Comparison of ENCODE assay signal across 26 mouse cellular contexts in the genomic region with DNA sequence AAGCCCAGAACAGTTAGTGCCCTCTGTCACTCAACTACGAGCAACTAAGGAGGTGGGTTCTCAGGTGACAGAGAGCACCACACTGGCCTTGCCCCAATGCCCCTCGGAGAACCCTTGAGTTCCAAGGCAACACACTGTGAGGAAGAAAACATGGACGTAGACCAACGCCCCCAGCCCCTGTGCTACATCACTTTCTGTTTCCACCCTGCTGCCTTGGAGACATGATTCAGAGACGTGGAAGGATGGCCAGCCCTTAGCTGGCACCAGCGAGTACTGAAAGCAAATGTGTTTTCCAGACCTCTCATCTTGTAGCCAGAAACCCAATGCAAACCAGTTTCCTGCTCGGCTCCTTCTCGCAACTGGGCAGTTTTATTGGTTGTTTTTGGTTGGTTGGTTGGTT. TPM values are rescaled to one million over a fixed set of nuclear protein-coding genes. Genes with fewer than 3 reads are reported as not detected.
A peak's percentile ranks its signal among the peaks of the same experiment; 100 is the strongest.
DNase-seq lines count a peak whose midpoint lies in the region; ATAC-seq and TF ChIP-seq lines count a peak whose summit lies in the region.
"Had no signal": no experiment of that assay in that cellular context is flagged by ENCODE, and none has a peak within 500 bp of the region (broad histone marks: within the 10 kb centered on the region; RNA-seq: fewer than 3 reads in every experiment).

No protein-coding gene starts in this region.

- H3K4me1 ChIP-seq in hindbrain, embryonic 14.5 days (replicated peaks; ENCODE audit: control insufficient read depth, insufficient read depth, low read length) = peaks cover 12% of the 10 kb centered on the region; the same call in 1 of the 2 replicates
- H3K4me1 ChIP-seq in hindbrain, embryonic 11.5 days (replicated peaks; ENCODE audit: control insufficient read depth, insufficient read depth, low read length) = peaks cover 6% of the 10 kb centered on the region
- peaks cover 12% of the 10 kb centered on the region; the same call in 1 of the 2 replicates for H3K4me1 ChIP-seq in midbrain, postnatal 0 days (ENCODE audit: insufficient read depth, low read length)
- 0 out of 2 replicates have a peak, but pooled peaks cover 9% of the 10 kb centered on the region for H3K4me1 ChIP-seq in midbrain, embryonic 11.5 days (ENCODE audit: control insufficient read depth, insufficient read depth, low read length)
- H3K4me1 ChIP-seq in neural tube, embryonic 15.5 days = peaks cover 23% of the 10 kb centered on the region

- no peak for ATAC-seq in hindbrain, embryonic 14.5 days (ENCODE audit: low FRiP score)
- ATAC-seq in hindbrain, embryonic 11.5 days (ENCODE audit: low FRiP score) = no peak
- ATAC-seq in midbrain, postnatal 0 days (ENCODE audit: low FRiP score) = no peak
- no peak for ATAC-seq in midbrain, embryonic 11.5 days (ENCODE audit: low FRiP score)
- ATAC-seq in neural tube, embryonic 15.5 days (ENCODE audit: low FRiP score) = no peak
- no peak for ATAC-seq in activated CD4-positive, CD25-positive, alpha-beta regulatory T cell, adult 4 months
- ATAC-seq: forebrain, embryonic 15.5 days; intestine, embryonic 15.5 days; liver, embryonic 12.5 days had no signal

- H3K36me3 ChIP-seq in hindbrain, embryonic 14.5 days (replicated peaks; ENCODE audit: control insufficient read depth, insufficient read depth) = no peaks in the 10 kb centered on the region
- H3K36me3 ChIP-seq in hindbrain, embryonic 11.5 days (ENCODE audit: control insufficient read depth, insufficient read depth, low read length) = no peaks in the 10 kb centered on the region
- H3K36me3 ChIP-seq in midbrain, postnatal 0 days (ENCODE audit: insufficient read depth, low read length) = no peaks in the 10 kb centered on the region
- H3K36me3 ChIP-seq in midbrain, embryonic 11.5 days (ENCODE audit: control insufficient read depth, insufficient read depth, low read length) = no peaks in the 10 kb centered on the region
- no peaks in the 10 kb centered on the region for H3K36me3 ChIP-seq in neural tube, embryonic 15.5 days
- H3K36me3 ChIP-seq: embryonic facial prominence, embryonic 15.5 days; forebrain, embryonic 15.5 days; G1E; intestine, embryonic 15.5 days; limb, embryonic 13.5 days; liver, embryonic 12.5 days; midbrain, embryonic 12.5 days had no signal

- H3K4me2 ChIP-seq in hindbrain, embryonic 14.5 days (replicated peaks) = peak overlapping the region; percentile 82; the same call in 1 of the 2 replicates
- no peak overlapping the region for H3K4me2 ChIP-seq in hindbrain, embryonic 11.5 days (replicated peaks; ENCODE audit: low read depth, low read length)
- peak overlapping the region; percentile 78 for H3K4me2 ChIP-seq in midbrain, postnatal 0 days (ENCODE audit: low read depth, low read length, poor library complexity, severe bottlenecking)
- no peak overlapping the region for H3K4me2 ChIP-seq in midbrain, embryonic 11.5 days
- H3K4me2 ChIP-seq in neural tube, embryonic 15.5 days = peak overlapping the region; percentile 90
- H3K4me2 ChIP-seq: embryonic facial prominence, embryonic 15.5 days; limb, embryonic 13.5 days; liver, embryonic 12.5 days had no signal

- H3K9me3 ChIP-seq in hindbrain, embryonic 14.5 days (ENCODE audit: control insufficient read depth, low read length) = no peaks in the 10 kb centered on the region
- H3K9me3 ChIP-seq in hindbrain, embryonic 11.5 days (ENCODE audit: control insufficient read depth, low read length) = no peaks in the 10 kb centered on the region
- no peaks in the 10 kb centered on the region for H3K9me3 ChIP-seq in midbrain, postnatal 0 days (ENCODE audit: low read length)
- no peaks in the 10 kb centered on the region for H3K9me3 ChIP-seq in midbrain, embryonic 11.5 days (ENCODE audit: control insufficient read depth, low read length)
- H3K9me3 ChIP-seq in neural tube, embryonic 15.5 days (replicated peaks) = no peaks in the 10 kb centered on the region
- H3K9me3 ChIP-seq: embryonic facial prominence, embryonic 15.5 days; forebrain, embryonic 15.5 days; intestine, embryonic 15.5 days; limb, embryonic 13.5 days; liver, embryonic 12.5 days; midbrain, embryonic 12.5 days had no signal

- 69% methylated on average over 8 of the region's 8 CpGs for WGBS in hindbrain, embryonic 14.5 days
- WGBS in hindbrain, embryonic 11.5 days = 67% methylated on average over 8 of the region's 8 CpGs
- WGBS in midbrain, postnatal 0 days = 75% methylated on average over 8 of the region's 8 CpGs
- WGBS in midbrain, embryonic 11.5 days = 76% methylated on average over 8 of the region's 8 CpGs
- WGBS in neural tube, embryonic 15.5 days = 67% methylated on average over 8 of the region's 8 CpGs

- DNase-seq in hindbrain, embryonic 14.5 days (ENCODE audit: low spot score) = no peak
- DNase-seq in hindbrain, embryonic 11.5 days (ENCODE audit: low spot score) = no peak
- DNase-seq in midbrain, postnatal 0 days (ENCODE audit: low spot score) = no peak
- no peak for DNase-seq in midbrain, embryonic 11.5 days (ENCODE audit: low spot score, missing footprints)
- peak; percentile 47 for DNase-seq in brain, adult 2 months (ENCODE audit: low read depth, low spot score)
- DNase-seq: adrenal gland, postnatal 14 days; B cell, adult 2 months; cerebellum, adult 9-10 months; gastrocnemius, postnatal 25 days; heart, postnatal 4 days; kidney, postnatal 10 days; lung, adult 18-20 months; lung, postnatal 10 days; thymus, adult 2 months had no signal

- H3K27ac ChIP-seq in hindbrain, embryonic 14.5 days = no peak overlapping the region
- no peak overlapping the region for H3K27ac ChIP-seq in hindbrain, embryonic 11.5 days (ENCODE audit: low read depth, low read length)
- H3K27ac ChIP-seq in midbrain, postnatal 0 days (ENCODE audit: low read depth, low read length) = no peak overlapping the region
- no peak overlapping the region for H3K27ac ChIP-seq in midbrain, embryonic 11.5 days (ENCODE audit: low read depth, low read length)
- H3K27ac ChIP-seq in neural tube, embryonic 15.5 days (replicated peaks) = no peak overlapping the region
- H3K27ac ChIP-seq: embryonic facial prominence, embryonic 15.5 days; forebrain, embryonic 15.5 days; intestine, embryonic 15.5 days; limb, embryonic 13.5 days; liver, embryonic 12.5 days; midbrain, embryonic 12.5 days had no signal

- peaks cover 32% of the 10 kb centered on the region for H3K27me3 ChIP-seq in hindbrain, embryonic 14.5 days (ENCODE audit: control insufficient read depth, insufficient read depth, low read length)
- peaks cover 22% of the 10 kb centered on the region for H3K27me3 ChIP-seq in hindbrain, embryonic 11.5 days (ENCODE audit: control insufficient read depth, insufficient read depth, low read length)
- H3K27me3 ChIP-seq in midbrain, postnatal 0 days (ENCODE audit: insufficient read depth, low read length) = no peaks in the 10 kb centered on the region
- H3K27me3 ChIP-seq in midbrain, embryonic 11.5 days (ENCODE audit: control insufficient read depth, insufficient read depth, low read length) = peaks cover 25% of the 10 kb centered on the region
- peaks cover 11% of the 10 kb centered on the region for H3K27me3 ChIP-seq in neural tube, embryonic 15.5 days (replicated peaks)

- no peak for TF ChIP-seq CTCF in midbrain, postnatal 0 days (IDR thresholded peaks at IDR 0.05)

- no peak overlapping the region for H3K9ac ChIP-seq in hindbrain, embryonic 14.5 days
- H3K9ac ChIP-seq in hindbrain, embryonic 11.5 days (ENCODE audit: low read depth, low read length) = no peak overlapping the region
- no peak overlapping the region for H3K9ac ChIP-seq in midbrain, postnatal 0 days (replicated peaks; ENCODE audit: low read length, poor library complexity, severe bottlenecking)
- H3K9ac ChIP-seq in midbrain, embryonic 11.5 days (ENCODE audit: low read length) = no peak overlapping the region
- no peak overlapping the region for H3K9ac ChIP-seq in neural tube, embryonic 15.5 days (replicated peaks)
- H3K9ac ChIP-seq: embryonic facial prominence, embryonic 15.5 days; forebrain, embryonic 15.5 days; intestine, embryonic 15.5 days; limb, embryonic 13.5 days; liver, embryonic 12.5 days; midbrain, embryonic 12.5 days had no signal

- H3K4me3 ChIP-seq in hindbrain, embryonic 14.5 days (replicated peaks; ENCODE audit: low read length) = no peak overlapping the region
- no peak overlapping the region for H3K4me3 ChIP-seq in hindbrain, embryonic 11.5 days (ENCODE audit: low read depth, low read length)
- no peak overlapping the region for H3K4me3 ChIP-seq in midbrain, postnatal 0 days (ENCODE audit: low read depth, low read length)
- no peak overlapping the region for H3K4me3 ChIP-seq in midbrain, embryonic 11.5 days (ENCODE audit: low read depth, low read length)
- H3K4me3 ChIP-seq in neural tube, embryonic 15.5 days (replicated peaks) = no peak overlapping the region
- H3K4me3 ChIP-seq: embryonic facial prominence, embryonic 15.5 days; intestine, embryonic 15.5 days; limb, embryonic 13.5 days; liver, embryonic 12.5 days; myocyte had no signal

RNA-seq across cellular contexts. Expression of gene Lrrc27, which starts 26.4 kb away (rescaled TPM):
- polyA plus RNA-seq in hindbrain, embryonic 14.5 days (2014; fragmentation: Nextera tagmentation; extraction: Ambion mirVana) = 5.2 and 6.2 TPM in 2 replicates
- 6.5 and 9.4 TPM in 2 replicates for polyA plus RNA-seq in hindbrain, embryonic 11.5 days (2014; fragmentation: Nextera tagmentation; extraction: Ambion mirVana)
- total RNA-seq in midbrain, postnatal 0 days (2014; rRNA removed) = 2.5 and 2.7 TPM in 2 replicates
- 5.6 and 6.6 TPM in 2 replicates for polyA plus RNA-seq in midbrain, postnatal 0 days (2015; fragmentation: Nextera tagmentation; extraction: Ambion mirVana)
- polyA plus RNA-seq in midbrain, embryonic 11.5 days (2014; fragmentation: Nextera tagmentation; extraction: Ambion mirVana) = 6.8 and 9.8 TPM in 2 replicates
- 4.4 and 5.1 TPM in 2 replicates for polyA plus RNA-seq in neural tube, embryonic 15.5 days (2015; fragmentation: Nextera tagmentation; extraction: Ambion mirVana)
- polyA plus RNA-seq in activated CD4-positive, CD25-positive, alpha-beta regulatory T cell, adult 4 months (2017; shearing (Covaris generic)) = 1 to 10 TPM; 1.2 to 1.8 TPM
- polyA plus RNA-seq: G1E had no signal

RNA-seq across cellular contexts. Expression of gene Stk32c, which starts 26.7 kb away (rescaled TPM):
- 1.2 and 2.8 TPM in 2 replicates for polyA plus RNA-seq in hindbrain, embryonic 14.5 days (2014; fragmentation: Nextera tagmentation; extraction: Ambion mirVana)
- polyA plus RNA-seq in hindbrain, embryonic 11.5 days (2014; fragmentation: Nextera tagmentation; extraction: Ambion mirVana) = 0.52 and 0.54 TPM in 2 replicates
- 33.2 and 35.6 TPM in 2 replicates for total RNA-seq in midbrain, postnatal 0 days (2014; rRNA removed)
- polyA plus RNA-seq in midbrain, postnatal 0 days (2015; fragmentation: Nextera tagmentation; extraction: Ambion mirVana) = 2.4 TPM in 2 replicates
- 0.33 and 0.63 TPM in 2 replicates for polyA plus RNA-seq in midbrain, embryonic 11.5 days (2014; fragmentation: Nextera tagmentation; extraction: Ambion mirVana)
- polyA plus RNA-seq in neural tube, embryonic 15.5 days (2015; fragmentation: Nextera tagmentation; extraction: Ambion mirVana) = 2.5 TPM in 2 replicates
- under 1 TPM; 0.42 to 0.46 TPM for polyA plus RNA-seq in activated CD4-positive, CD25-positive, alpha-beta regulatory T cell, adult 4 months (2017; shearing (Covaris generic))
- total RNA-seq: CH12.LX; G1E; neutrophil, adult 5-6 weeks had no signal
- polyA plus RNA-seq: G1E; liver, embryonic 12.5 days had no signal

Comparison
In these comparisons a context has a peak if more than half of its experiments do, and no peak if none do; other contexts are left out.
1. H3K4me2 ChIP-seq: peak in hindbrain, embryonic 14.5 days (single experiment), midbrain, postnatal 0 days (single experiment) and neural tube, embryonic 15.5 days (single experiment); none in hindbrain, embryonic 11.5 days (single experiment) and midbrain, embryonic 11.5 days (single experiment).